Mouse (Mus musculus): ENCODE data around the gene Dip2b. TPM values are rescaled to one million over a fixed set of nuclear protein-coding genes. Genes with fewer than 3 reads are reported as not detected.

The Dip2b gene
- polyA plus RNA-seq, 1 experiment from 2014 or later, result 22.3 TPM

DNA sequence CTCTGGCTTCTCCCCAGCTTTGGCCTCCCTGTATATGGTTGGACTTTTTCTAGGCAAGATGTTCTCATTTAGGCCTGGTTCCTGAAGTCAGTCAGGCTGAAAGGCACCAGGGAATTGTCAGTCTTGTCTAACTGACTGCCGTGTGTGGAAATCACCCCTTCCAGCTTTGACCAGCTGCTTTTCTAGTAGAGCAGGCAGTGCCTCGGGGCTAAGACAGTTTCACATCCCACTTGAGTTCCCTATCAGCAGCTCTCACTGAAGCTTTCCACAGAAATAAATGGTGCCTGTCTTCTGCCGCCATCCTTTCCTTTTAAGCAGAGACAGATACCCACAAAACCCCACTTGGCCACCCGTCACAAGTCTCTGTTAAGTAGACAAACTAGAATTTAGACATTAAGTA, 112.1 kb downstream of the Dip2b start:
- H3K4me2 ChIP-seq, result no peak overlapping the region
- H3K27ac ChIP-seq (ENCODE audit: low read depth, low read length), result no peak overlapping the region; the same call in 1 of the 2 replicates
- H3K4me3 ChIP-seq (ENCODE audit: low read depth, low read length), result no peak overlapping the region
- no peaks in the 10 kb centered on the region for H3K27me3 ChIP-seq (ENCODE audit: control insufficient read depth, insufficient read depth, low read length)
- ATAC-seq (ENCODE audit: low FRiP score) (no peak), DNase-seq (ENCODE audit: low spot score, missing footprints) (no peak)
- no peak overlapping the region for H3K9ac ChIP-seq (ENCODE audit: low read length)
- H3K9me3 ChIP-seq (ENCODE audit: control insufficient read depth, low read length), result no peaks in the 10 kb centered on the region
- WGBS, result 81% methylated on average over 4 of the region's 4 CpGs
- peaks cover 6% of the 10 kb centered on the region; the same call in 1 of the 2 replicates for H3K36me3 ChIP-seq (ENCODE audit: control insufficient read depth, insufficient read depth, low read length)
- no peaks in the 10 kb centered on the region for H3K4me1 ChIP-seq (ENCODE audit: control insufficient read depth, insufficient read depth, low read length)

GRCm38 (mm10) chr15:100152321-100152720, 113.9 kb downstream of the Dip2b start:
- no peak overlapping the region for H3K4me3 ChIP-seq (ENCODE audit: low read depth, low read length)
- H3K4me2 ChIP-seq, result no peak overlapping the region
- no peaks in the 10 kb centered on the region for H3K9me3 ChIP-seq (ENCODE audit: control insufficient read depth, low read length)
- no peaks in the 10 kb centered on the region for H3K27me3 ChIP-seq (ENCODE audit: control insufficient read depth, insufficient read depth, low read length)
- ATAC-seq (ENCODE audit: low FRiP score) (no peak), DNase-seq (ENCODE audit: low spot score, missing footprints) (no peak)
- H3K4me1 ChIP-seq (ENCODE audit: control insufficient read depth, insufficient read depth, low read length), result no peaks in the 10 kb centered on the region
- H3K9ac ChIP-seq (ENCODE audit: low read length), result no peak overlapping the region
- no peak overlapping the region for H3K27ac ChIP-seq (ENCODE audit: low read depth, low read length)
- WGBS, result 92% methylated on average over 3 of the region's 3 CpGs
- H3K36me3 ChIP-seq (ENCODE audit: control insufficient read depth, insufficient read depth, low read length), result peaks cover 9% of the 10 kb centered on the region

DNA sequence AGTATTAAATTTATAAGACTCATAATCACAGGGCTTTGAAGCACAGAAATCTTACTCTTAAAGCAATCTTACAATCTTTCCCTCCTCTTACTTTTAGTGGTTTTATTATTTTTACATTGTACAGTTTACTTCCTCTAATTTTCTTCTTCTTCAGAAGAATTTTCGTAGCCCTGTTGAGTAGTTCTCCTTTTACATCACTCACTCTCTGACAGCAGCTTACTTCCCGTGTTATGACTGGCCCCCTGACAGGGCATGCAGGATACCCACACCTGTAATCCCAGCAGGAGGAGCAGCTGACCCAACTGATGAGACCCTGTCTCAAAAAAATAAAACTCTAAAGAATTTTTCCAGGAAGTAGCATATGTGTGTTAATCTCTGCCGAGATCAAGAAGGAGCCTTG, 114.6 kb downstream of the Dip2b start:
- no peak overlapping the region for H3K4me3 ChIP-seq (ENCODE audit: low read depth, low read length)
- WGBS, result 84% methylated on average over 3 of the region's 3 CpGs
- peaks cover 9% of the 10 kb centered on the region for H3K36me3 ChIP-seq (ENCODE audit: control insufficient read depth, insufficient read depth, low read length)
- H3K27me3 ChIP-seq (ENCODE audit: control insufficient read depth, insufficient read depth, low read length), result no peaks in the 10 kb centered on the region
- H3K9me3 ChIP-seq (ENCODE audit: control insufficient read depth, low read length), result no peaks in the 10 kb centered on the region
- no peak overlapping the region for H3K27ac ChIP-seq (ENCODE audit: low read depth, low read length)
- H3K4me1 ChIP-seq (ENCODE audit: control insufficient read depth, insufficient read depth, low read length), result no peaks in the 10 kb centered on the region
- H3K9ac ChIP-seq (ENCODE audit: low read length), result no peak overlapping the region
- H3K4me2 ChIP-seq, result no peak overlapping the region
- DNase-seq (ENCODE audit: low spot score, missing footprints) (no peak), ATAC-seq (ENCODE audit: low FRiP score) (no peak)

DNA sequence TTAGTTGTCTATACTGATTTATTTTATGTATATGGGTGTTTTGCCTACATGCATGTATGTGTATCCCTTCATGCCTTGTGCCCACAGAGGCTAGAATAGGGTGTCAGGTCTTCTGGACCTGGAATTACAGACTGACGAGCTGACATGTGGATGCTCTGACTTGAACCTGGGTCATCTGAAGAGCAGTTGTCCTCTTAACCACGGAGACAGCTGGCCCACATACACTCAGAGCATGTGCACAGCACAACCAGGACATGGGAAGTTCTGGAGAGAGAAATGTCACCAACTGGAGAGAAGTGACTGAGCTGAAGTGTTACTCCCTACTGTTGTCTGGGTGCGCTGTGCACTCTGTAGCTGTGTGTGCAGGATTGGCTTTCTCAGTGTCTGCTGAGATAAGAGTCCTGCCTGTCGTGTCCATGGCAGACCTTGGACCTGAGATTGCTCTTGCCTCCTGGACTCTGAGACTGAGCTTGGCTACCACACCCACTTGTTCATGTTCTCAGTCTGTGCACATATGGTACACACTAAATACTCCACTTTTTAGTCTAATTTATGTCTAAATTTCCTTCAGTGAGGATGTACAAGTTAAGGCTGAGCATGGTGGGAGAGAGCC, 117.7 kb downstream of the Dip2b start:
- WGBS, result 86% methylated on average over 4 of the region's 4 CpGs

DNA sequence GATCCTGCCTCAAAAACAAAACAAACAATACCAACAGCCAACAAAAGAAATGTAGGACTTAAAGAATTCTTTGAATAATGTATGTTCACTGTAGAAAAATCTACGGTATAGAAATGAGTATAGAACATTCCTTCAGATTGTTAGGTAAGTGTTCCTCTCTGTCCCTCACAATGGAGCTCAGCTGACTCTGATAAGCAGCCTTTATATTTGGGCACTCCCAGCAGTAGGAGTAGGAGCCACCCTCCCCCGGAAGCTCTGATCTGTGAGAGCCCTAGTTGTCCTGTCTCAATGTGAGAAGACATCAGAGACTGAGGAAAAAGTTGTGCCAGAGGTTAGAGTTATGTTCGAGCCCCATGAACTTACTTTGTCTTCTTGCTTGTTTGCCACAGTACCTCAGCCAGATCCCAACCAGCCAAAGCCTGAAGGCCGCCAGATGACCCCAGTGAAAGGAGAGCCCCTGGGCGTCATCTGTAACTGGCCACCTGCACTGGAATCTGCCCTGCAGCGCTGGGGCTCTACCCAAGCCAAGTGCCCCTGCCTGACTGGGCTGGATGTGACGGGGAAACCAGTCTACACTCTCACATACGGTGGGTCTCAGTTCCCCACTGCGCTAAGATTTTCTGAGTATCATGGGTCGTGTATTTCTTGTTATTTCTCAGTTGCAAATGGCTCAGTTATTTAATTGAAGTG, 118.5 kb downstream of the Dip2b start:
- no peak for ATAC-seq (ENCODE audit: low FRiP score)
- no peak overlapping the region for H3K4me2 ChIP-seq
- peaks cover 12% of the 10 kb centered on the region for H3K36me3 ChIP-seq (ENCODE audit: control insufficient read depth, insufficient read depth, low read length)

More for the DNA sequence above, 117.7 kb downstream of the Dip2b start:
- H3K9me3 ChIP-seq (ENCODE audit: control insufficient read depth, low read length), result no peaks in the 10 kb centered on the region
- ATAC-seq (ENCODE audit: low FRiP score) (no peak), DNase-seq (ENCODE audit: low spot score, missing footprints) (no peak)
- H3K36me3 ChIP-seq (ENCODE audit: control insufficient read depth, insufficient read depth, low read length), result peaks cover 9% of the 10 kb centered on the region
- no peaks in the 10 kb centered on the region for H3K27me3 ChIP-seq (ENCODE audit: control insufficient read depth, insufficient read depth, low read length)
- no peaks in the 10 kb centered on the region for H3K4me1 ChIP-seq (ENCODE audit: control insufficient read depth, insufficient read depth, low read length)
- no peak overlapping the region for H3K9ac ChIP-seq (ENCODE audit: low read length)
- no peak overlapping the region for H3K27ac ChIP-seq (ENCODE audit: low read depth, low read length)
- no peak overlapping the region for H3K4me2 ChIP-seq
- H3K4me3 ChIP-seq (ENCODE audit: low read depth, low read length), result no peak overlapping the region

GRCm38 (mm10) chr15:100158985-100159384, 120.5 kb downstream of the Dip2b start:
- no peaks in the 10 kb centered on the region for H3K9me3 ChIP-seq (ENCODE audit: control insufficient read depth, low read length)
- H3K4me3 ChIP-seq (ENCODE audit: low read depth, low read length), result no peak overlapping the region
- H3K4me1 ChIP-seq (ENCODE audit: control insufficient read depth, insufficient read depth, low read length), result no peaks in the 10 kb centered on the region
- 91% methylated on average over 10 of the region's 10 CpGs for WGBS
- DNase-seq (ENCODE audit: low spot score, missing footprints) (no peak), ATAC-seq (ENCODE audit: low FRiP score) (no peak)
- no peak overlapping the region for H3K27ac ChIP-seq (ENCODE audit: low read depth, low read length)
- no peak overlapping the region for H3K9ac ChIP-seq (ENCODE audit: low read length)
- H3K27me3 ChIP-seq (ENCODE audit: control insufficient read depth, insufficient read depth, low read length), result no peaks in the 10 kb centered on the region
- H3K36me3 ChIP-seq (ENCODE audit: control insufficient read depth, insufficient read depth, low read length), result peaks cover 12% of the 10 kb centered on the region
- no peak overlapping the region for H3K4me2 ChIP-seq

More for the DNA sequence above, 118.5 kb downstream of the Dip2b start:
- Histone ChIP-seq H3K9me3 (ENCODE audit: control insufficient read depth, low read length) (no peaks in the 10 kb centered on the region), H3K4me1 (ENCODE audit: control insufficient read depth, insufficient read depth, low read length) (no peaks in the 10 kb centered on the region), H3K4me3 (ENCODE audit: low read depth, low read length) (no peak overlapping the region), H3K27me3 (ENCODE audit: control insufficient read depth, insufficient read depth, low read length) (no peaks in the 10 kb centered on the region), H3K27ac (ENCODE audit: low read depth, low read length) (no peak overlapping the region), H3K9ac (ENCODE audit: low read length) (no peak overlapping the region)
- 89% methylated on average over 10 of the region's 10 CpGs for WGBS
- DNase-seq (ENCODE audit: low spot score, missing footprints), result no peak

DNA sequence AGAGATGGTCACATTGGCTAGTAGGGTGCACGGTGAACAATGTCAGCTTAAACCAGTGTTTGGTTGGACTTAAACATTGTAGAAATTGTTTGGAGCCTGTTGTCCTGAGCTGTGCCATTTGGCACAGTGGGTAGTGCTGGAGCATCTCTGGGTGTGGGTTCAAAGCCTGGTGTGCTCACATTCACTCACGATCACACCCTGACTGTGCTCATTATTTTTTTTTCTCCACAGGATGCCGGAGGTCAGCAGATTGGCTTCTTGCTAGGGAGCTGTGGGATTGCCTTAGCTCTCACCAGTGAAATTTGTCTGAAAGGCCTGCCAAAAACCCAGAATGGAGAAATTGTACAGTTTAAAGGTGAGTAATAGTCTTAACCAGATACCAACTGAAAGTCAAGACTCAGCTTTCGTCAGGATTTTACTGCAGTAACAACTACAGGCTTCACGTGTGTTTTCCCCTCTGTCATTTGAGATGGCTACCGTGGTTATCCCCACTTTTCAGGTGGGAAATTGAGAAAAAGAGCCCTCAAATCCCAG, 123.3 kb downstream of the Dip2b start:
- H3K36me3 ChIP-seq (ENCODE audit: control insufficient read depth, insufficient read depth, low read length), result peaks cover 7% of the 10 kb centered on the region
- H3K27ac ChIP-seq (ENCODE audit: low read depth, low read length), result no peak overlapping the region
- ATAC-seq (ENCODE audit: low FRiP score) (no peak), DNase-seq (ENCODE audit: low spot score, missing footprints) (no peak)
- no peaks in the 10 kb centered on the region for H3K9me3 ChIP-seq (ENCODE audit: control insufficient read depth, low read length)
- no peaks in the 10 kb centered on the region for H3K27me3 ChIP-seq (ENCODE audit: control insufficient read depth, insufficient read depth, low read length)
- 91% methylated on average over 6 of the region's 6 CpGs for WGBS
- no peak overlapping the region for H3K9ac ChIP-seq (ENCODE audit: low read length)
- H3K4me2 ChIP-seq, result no peak overlapping the region
- H3K4me1 ChIP-seq (ENCODE audit: control insufficient read depth, insufficient read depth, low read length), result no peaks in the 10 kb centered on the region
- H3K4me3 ChIP-seq (ENCODE audit: low read depth, low read length), result no peak overlapping the region

DNA sequence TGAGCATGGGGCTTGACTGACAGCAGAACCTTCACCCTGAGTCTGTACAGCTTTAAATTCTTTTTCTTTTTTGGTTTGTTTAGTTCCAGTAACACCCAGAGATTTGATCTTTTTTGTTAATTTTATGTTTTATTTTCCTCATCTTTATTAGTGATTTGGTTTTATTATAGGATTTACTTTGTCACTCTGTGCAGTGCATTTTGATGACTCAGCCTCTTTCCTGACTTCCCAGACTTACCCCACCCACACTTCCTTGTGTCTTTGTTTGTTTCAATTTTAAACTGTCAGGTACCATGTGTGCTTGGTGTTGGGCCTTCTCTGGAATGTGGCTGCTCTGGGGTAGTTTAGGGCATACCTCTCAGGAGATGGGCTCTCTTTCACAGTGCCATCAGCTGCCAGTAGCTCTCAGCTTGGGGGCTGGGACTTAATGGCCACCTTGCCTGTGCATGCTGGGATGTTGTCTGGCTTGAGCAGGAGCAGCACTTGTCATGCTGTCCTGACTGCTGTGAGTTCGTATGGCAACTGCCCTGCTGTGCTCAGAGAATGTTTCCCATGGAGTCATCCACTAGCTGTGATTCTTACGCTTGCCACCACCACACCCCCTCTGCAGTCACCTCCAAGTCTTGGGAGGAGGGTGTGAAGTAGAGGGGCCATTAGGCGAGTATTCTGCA, 125.1 kb downstream of the Dip2b start:
- no peak overlapping the region for H3K9ac ChIP-seq (ENCODE audit: low read length)
- WGBS, result 91% methylated on average over 3 of the region's 3 CpGs
- no peak for ATAC-seq (ENCODE audit: low FRiP score)
- H3K4me3 ChIP-seq (ENCODE audit: low read depth, low read length), result no peak overlapping the region
- H3K36me3 ChIP-seq (ENCODE audit: control insufficient read depth, insufficient read depth, low read length), result peaks cover 4% of the 10 kb centered on the region; the same call in 1 of the 2 replicates
- H3K4me1 ChIP-seq (ENCODE audit: control insufficient read depth, insufficient read depth, low read length), result no peaks in the 10 kb centered on the region
- H3K27me3 ChIP-seq (ENCODE audit: control insufficient read depth, insufficient read depth, low read length), result no peaks in the 10 kb centered on the region
- H3K9me3 ChIP-seq (ENCODE audit: control insufficient read depth, low read length), result no peaks in the 10 kb centered on the region
- H3K4me2 ChIP-seq, result no peak overlapping the region
- no peak overlapping the region for H3K27ac ChIP-seq (ENCODE audit: low read depth, low read length)
- DNase-seq (ENCODE audit: low spot score, missing footprints), result no peak

DNA sequence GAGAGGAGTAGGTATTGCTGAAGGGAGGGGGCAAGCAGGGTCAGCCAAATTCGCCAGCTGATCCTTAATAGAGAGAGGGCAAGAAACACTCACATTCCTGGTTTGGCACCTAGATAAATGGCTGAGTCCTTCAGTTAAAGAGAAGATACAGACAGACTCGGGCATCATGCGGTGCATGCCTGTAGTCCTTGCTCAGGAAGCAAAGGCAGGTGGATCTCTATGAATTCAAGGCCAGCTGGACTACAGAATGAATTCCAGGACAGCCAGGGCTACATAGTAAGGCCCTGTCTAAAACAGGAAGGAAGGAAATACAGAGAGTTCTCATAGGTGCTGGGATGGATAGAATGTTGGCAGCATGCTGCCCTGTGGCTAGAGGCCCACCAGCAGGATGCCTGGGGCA, 128.0 kb downstream of the Dip2b start:
- no peak overlapping the region for H3K9ac ChIP-seq (ENCODE audit: low read length)
- 86% methylated on average over 3 of the region's 3 CpGs for WGBS
- H3K27me3 ChIP-seq (ENCODE audit: control insufficient read depth, insufficient read depth, low read length), result no peaks in the 10 kb centered on the region
- H3K4me2 ChIP-seq, result no peak overlapping the region
- DNase-seq (ENCODE audit: low spot score, missing footprints) (no peak), ATAC-seq (ENCODE audit: low FRiP score) (no peak)
- no peak overlapping the region for H3K27ac ChIP-seq (ENCODE audit: low read depth, low read length)
- peaks cover 18% of the 10 kb centered on the region for H3K36me3 ChIP-seq (ENCODE audit: control insufficient read depth, insufficient read depth, low read length)
- no peaks in the 10 kb centered on the region for H3K9me3 ChIP-seq (ENCODE audit: control insufficient read depth, low read length)
- no peak overlapping the region for H3K4me3 ChIP-seq (ENCODE audit: low read depth, low read length)
- H3K4me1 ChIP-seq (ENCODE audit: control insufficient read depth, insufficient read depth, low read length), result no peaks in the 10 kb centered on the region

Measured in midbrain, embryonic 11.5 days (tissue).